Mouse (Mus musculus) midbrain, embryonic 16.5 days (tissue): ENCODE measurements around the gene Pla2g2c. TPM values are rescaled to one million over a fixed set of nuclear protein-coding genes. Genes with fewer than 3 reads are reported as not detected.

Experiments used
- ATAC-seq: fragments of 200-750 bp; cut with Nextera tagmentation; 2 replicates; pipeline ENCODE4 v1.8.0; 2017; ENCODE audit warnings: moderate TSS enrichment
- H3K27ac ChIP-seq: fragments of 300-500 bp; sonication (generic); 2 replicates; pipeline ENCODE4 v1.5.1; 2014; ENCODE audit warnings: mild to moderate bottlenecking, low read length, mixed read lengths
- H3K27me3 ChIP-seq: fragments of 300-500 bp; sonication (generic); 2 replicates; pipeline ENCODE4 v1.6.1; 2014; ENCODE audit warnings: low read depth, low read length, mixed read lengths; ENCODE audit not compliant: control insufficient read depth, insufficient read depth
- H3K36me3 ChIP-seq: fragments of 300-500 bp; sonication (generic); 2 replicates; pipeline ENCODE4 v1.6.1; 2014; ENCODE audit warnings: mild to moderate bottlenecking, low read length, moderate library complexity, mixed read lengths; ENCODE audit not compliant: control insufficient read depth, insufficient read depth
- H3K4me1 ChIP-seq: fragments of 300-500 bp; sonication (generic); 2 replicates; pipeline ENCODE4 v1.6.1; 2014; ENCODE audit warnings: mild to moderate bottlenecking, low read length, mixed read lengths; ENCODE audit not compliant: control insufficient read depth, insufficient read depth
- H3K4me2 ChIP-seq: fragments of 300-500 bp; sonication (generic); 2 replicates; pipeline ENCODE4 v1.6.1; 2014; ENCODE audit warnings: mild to moderate bottlenecking, low read length, mixed read lengths
- H3K4me3 ChIP-seq: fragments of 300-500 bp; sonication (generic); 2 replicates; pipeline ENCODE4 v1.5.1; 2014; ENCODE audit warnings: low read depth, mild to moderate bottlenecking, low read length, moderate library complexity, mixed read lengths
- H3K9ac ChIP-seq: fragments of 300-500 bp; sonication (generic); 2 replicates; pipeline ENCODE4 v1.6.1; 2014; ENCODE audit warnings: low read depth, low read length, mixed read lengths
- H3K9me3 ChIP-seq: fragments of 300-500 bp; sonication (generic); replicated peaks from 2 replicates; pipeline ENCODE4 v1.6.1; 2014; ENCODE audit warnings: mild to moderate bottlenecking, low read length, mixed read lengths; ENCODE audit not compliant: control insufficient read depth, poor library complexity, severe bottlenecking
- WGBS: fragments of 180-500 bp; shearing (Covaris S2); extraction: QIAGEN DNeasy Blood & Tissue Kit; methylation state at CpG from one replicate; pipeline ENCODE4 v1.1.7; 2014; 5-methylcytosine and 5-hydroxymethylcytosine counted together
- polyA plus RNA-seq: library from polyadenylated mRNA; unstranded; fragments of >200 nt; fragmentation: Nextera tagmentation; extraction: Ambion mirVana; gene quantifications from 2 replicates; pipeline ENCODE4 v1.2.1, GENCODE M21; 2015

Gene Pla2g2c
- polyA plus RNA-seq, 1 experiment from 2014 or later = 0.25 TPM

DNA sequence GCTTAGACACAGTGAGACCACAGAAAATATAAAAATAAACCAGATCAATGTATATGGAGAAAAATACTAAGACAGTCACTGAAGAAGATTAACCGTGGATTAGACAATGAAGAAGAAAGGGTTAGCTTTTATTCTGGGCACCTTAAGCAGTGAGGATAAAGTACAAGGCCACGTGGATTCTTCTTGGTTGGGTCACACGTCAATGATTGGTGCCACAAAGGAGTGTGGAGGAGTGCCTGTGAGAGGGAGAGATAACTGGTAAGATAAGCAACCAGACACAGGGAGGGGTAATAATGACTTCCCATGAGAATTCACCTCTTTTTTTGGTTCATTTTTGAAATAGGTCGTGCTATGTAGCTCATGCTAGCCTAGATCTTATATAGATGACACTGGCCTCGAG is 47.8 kb downstream of the Pla2g2c start:
- ATAC-seq = no peak
- Histone ChIP-seq H3K4me2 (no peak overlapping the region), H3K27ac (no peak overlapping the region), H3K9ac (no peak overlapping the region), H3K4me3 (no peak overlapping the region), H3K9me3 (no peaks in the 10 kb centered on the region), H3K36me3 (no peaks in the 10 kb centered on the region), H3K4me1 (0 out of 2 replicates have a peak, but pooled peaks cover under 1% of the 10 kb centered on the region), H3K27me3 (no peaks in the 10 kb centered on the region)
- WGBS = 74% methylated on average over 5 of the region's 5 CpGs

DNA sequence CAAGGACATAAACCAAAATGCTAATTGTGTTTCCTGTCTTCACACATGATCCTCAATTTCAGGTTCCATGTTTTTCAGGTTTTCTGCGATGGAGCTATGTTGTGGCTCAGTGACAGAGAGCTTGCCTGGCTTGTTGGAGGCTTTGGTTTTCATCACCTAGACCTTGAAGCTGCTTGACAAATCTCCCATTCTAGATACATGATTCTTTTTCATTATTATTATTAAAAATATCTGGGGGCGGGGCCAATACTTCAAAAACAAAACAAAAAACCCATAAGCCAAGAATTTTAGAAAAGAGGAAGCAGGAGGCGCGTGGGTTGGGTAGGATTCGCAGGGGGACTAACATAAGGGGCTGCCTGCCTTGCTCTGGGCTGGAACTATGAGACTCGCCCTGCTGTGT is 50.8 kb downstream of the Pla2g2c start, which contains the start of gene Pla2g2d:
Gene Pla2g2d, plus strand, starts transcription at position 301 of the 400 bp plus-strand sequence.
- no peak within 1 kb of the TSS for H3K4me2 ChIP-seq
- 92% methylated on average over 6 of the region's 6 CpGs for WGBS
- H3K4me1 ChIP-seq = 0 out of 2 replicates have a peak, but pooled peaks cover 4% of the 10 kb centered on the region
- no peaks in the 10 kb centered on the region for H3K27me3 ChIP-seq
- no peak for ATAC-seq
- no peak within 1 kb of the TSS for H3K27ac ChIP-seq
- H3K9ac ChIP-seq = no peak within 1 kb of the TSS
- no peaks in the 10 kb centered on the region for H3K36me3 ChIP-seq
- no peaks in the 10 kb centered on the region for H3K9me3 ChIP-seq
- H3K4me3 ChIP-seq = no peak within 1 kb of the TSS

DNA sequence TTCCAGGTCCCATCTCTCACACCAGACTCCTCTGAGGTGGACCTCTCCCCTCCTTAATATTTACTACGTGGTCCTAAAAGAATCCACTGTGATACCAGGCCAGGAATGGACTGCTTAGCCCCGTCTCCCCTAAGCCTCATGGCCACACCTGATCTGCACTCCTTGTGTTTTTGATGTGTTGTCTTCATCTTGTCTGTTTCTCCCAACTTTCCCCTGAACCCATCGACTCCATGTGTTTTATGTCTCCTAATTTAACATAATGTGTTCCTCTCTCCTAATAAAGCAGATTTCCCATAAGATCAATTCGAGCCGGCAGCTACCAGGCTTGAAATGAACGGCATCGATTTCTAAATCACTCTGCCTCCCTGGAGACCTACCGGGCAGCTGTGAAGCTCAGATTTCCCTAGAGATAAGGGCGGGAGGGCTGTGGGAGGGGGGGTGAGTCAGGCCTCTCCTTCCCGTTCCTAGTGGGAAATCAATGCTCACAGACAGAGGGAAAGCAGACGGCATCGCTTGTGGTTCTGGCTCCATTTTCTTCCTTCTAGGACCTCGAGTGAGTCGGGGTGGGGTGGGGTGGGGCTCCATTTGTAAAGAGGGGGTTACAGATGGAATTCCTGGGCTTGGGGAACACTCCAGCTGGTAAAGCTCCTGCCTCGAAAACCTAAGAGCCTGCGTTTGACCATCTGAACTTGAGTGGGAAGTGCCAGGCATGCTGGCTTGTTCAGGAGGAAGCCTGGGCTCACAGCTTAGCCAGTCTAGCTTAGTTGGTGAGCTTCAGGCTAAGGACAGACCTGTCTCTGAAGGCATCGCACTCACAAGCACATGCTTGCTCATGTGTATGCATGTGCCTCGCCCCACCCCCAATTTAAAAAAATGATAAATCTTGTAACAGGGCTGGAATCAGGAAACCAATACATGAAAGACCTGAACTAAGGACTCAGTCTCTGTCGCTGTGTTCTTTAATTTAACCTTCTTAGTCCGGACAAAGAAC is 53.1 kb downstream of the Pla2g2c start:
- Histone ChIP-seq H3K36me3 (no peaks in the 10 kb centered on the region), H3K4me1 (0 out of 2 replicates have a peak, but pooled peaks cover 4% of the 10 kb centered on the region), H3K9me3 (no peaks in the 10 kb centered on the region), H3K27me3 (no peaks in the 10 kb centered on the region), H3K9ac (no peak overlapping the region), H3K4me3 (no peak overlapping the region), H3K4me2 (no peak overlapping the region), H3K27ac (no peak overlapping the region)
- ATAC-seq = no peak
- 40% methylated on average over 20 of the region's 20 CpGs for WGBS

DNA sequence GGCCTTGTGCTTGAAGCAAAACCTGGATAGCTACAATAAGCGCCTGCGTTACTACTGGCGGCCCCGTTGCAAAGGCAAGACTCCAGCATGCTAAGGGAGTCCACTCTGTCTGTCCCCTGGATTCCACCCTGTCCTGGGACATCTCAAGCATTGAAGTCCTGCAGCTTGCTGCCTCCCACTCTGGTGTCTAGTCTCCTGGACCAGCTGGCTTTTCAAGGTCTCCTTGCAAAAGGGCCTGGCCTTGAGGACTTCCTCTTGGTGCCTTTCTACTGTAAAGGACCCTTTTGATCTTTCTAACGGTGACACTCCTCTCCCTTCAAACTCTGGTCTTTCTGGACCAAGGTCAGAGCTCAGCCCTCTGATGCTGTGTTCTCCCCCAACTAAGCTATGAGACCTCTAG is 55.7 kb downstream of the Pla2g2c start:
- WGBS = 93% methylated on average over 5 of the region's 5 CpGs
- Histone ChIP-seq H3K4me3 (no peak overlapping the region), H3K4me1 (0 out of 2 replicates have a peak, but pooled peaks cover 4% of the 10 kb centered on the region), H3K9me3 (no peaks in the 10 kb centered on the region), H3K4me2 (no peak overlapping the region), H3K27ac (no peak overlapping the region), H3K27me3 (no peaks in the 10 kb centered on the region), H3K36me3 (no peaks in the 10 kb centered on the region), H3K9ac (no peak overlapping the region)
- no peak for ATAC-seq

DNA sequence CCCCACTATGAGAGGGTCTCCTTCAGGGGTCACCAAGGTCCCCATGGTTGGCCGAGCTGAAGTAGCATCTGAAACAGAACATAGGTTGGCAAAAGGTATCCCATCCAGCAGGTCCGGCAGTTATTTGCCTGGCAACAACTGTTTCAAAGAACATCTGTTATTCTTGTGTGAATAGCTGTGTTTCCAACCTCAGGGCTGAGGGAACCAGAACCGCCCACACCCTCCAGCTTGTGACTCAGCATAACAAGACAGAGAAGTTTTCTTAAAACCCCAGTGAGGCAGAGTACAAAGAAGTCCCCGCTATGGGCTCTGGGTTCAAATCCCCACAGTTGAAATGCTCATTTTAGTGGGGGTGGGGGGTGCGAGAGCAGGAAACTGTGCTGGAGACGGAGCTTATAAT is 57.5 kb downstream of the Pla2g2c start:
- Histone ChIP-seq H3K4me3 (no peak overlapping the region), H3K27ac (no peak overlapping the region), H3K4me2 (no peak overlapping the region), H3K4me1 (0 out of 2 replicates have a peak, but pooled peaks cover 4% of the 10 kb centered on the region), H3K36me3 (no peaks in the 10 kb centered on the region), H3K27me3 (no peaks in the 10 kb centered on the region), H3K9ac (no peak overlapping the region), H3K9me3 (no peaks in the 10 kb centered on the region)
- 83% methylated on average over 6 of the region's 6 CpGs for WGBS
- no peak for ATAC-seq

DNA sequence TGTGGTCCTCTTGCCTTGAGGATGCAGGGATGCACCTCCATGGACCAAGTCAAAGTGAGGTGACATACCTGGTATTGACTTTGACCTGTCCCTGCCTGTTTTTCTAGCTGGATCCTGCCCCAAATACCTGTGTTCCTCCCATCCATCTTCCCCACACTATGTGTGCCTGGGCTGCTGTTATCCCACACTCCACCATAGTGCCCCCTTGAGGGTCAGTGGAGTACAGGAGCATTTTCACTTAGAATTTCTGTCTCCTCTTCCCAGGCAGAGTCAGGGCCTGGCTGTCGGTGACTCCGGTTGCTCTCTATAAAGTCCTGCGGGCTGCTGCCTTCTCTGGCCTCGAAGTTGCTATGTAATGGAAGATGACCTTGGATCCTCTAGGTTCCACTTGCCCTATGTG is 61.1 kb downstream of the Pla2g2c start:
- 72% methylated on average over 4 of the region's 4 CpGs for WGBS

DNA sequence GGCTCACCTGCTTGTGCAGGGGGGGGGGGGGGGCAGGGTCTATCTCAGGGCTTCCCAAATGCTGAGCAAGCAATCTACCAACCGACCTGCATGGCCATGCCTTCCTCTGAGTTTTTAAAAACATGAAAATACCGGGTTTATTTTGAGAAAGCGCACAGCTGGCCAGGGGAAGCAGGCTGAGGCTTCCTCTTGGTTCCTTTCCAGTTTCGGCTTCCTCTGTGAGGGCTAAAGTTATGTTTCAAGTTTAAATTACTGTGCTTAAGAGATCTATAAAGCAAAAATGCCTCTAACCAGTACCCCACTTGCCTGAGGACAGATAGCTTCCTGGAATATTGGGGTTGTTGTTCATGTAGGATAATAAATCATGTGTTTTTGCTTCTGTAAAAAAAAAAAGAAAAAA is 61.5 kb downstream of the Pla2g2c start:
- no peak for ATAC-seq
- 83% methylated on average over 4 of the region's 4 CpGs for WGBS
- no peak overlapping the region for H3K27ac ChIP-seq
- H3K27me3 ChIP-seq = no peaks in the 10 kb centered on the region
- H3K4me1 ChIP-seq = no peaks in the 10 kb centered on the region
- no peak overlapping the region for H3K4me2 ChIP-seq
- H3K36me3 ChIP-seq = no peaks in the 10 kb centered on the region
- H3K4me3 ChIP-seq = no peak overlapping the region
- no peak overlapping the region for H3K9ac ChIP-seq
- no peaks in the 10 kb centered on the region for H3K9me3 ChIP-seq

More for the DNA sequence above, 61.1 kb downstream of the Pla2g2c start:
- ATAC-seq = no peak
- Histone ChIP-seq H3K4me3 (no peak overlapping the region), H3K4me1 (no peaks in the 10 kb centered on the region), H3K36me3 (no peaks in the 10 kb centered on the region), H3K9ac (no peak overlapping the region), H3K27ac (no peak overlapping the region), H3K27me3 (no peaks in the 10 kb centered on the region), H3K4me2 (no peak overlapping the region), H3K9me3 (no peaks in the 10 kb centered on the region)

DNA sequence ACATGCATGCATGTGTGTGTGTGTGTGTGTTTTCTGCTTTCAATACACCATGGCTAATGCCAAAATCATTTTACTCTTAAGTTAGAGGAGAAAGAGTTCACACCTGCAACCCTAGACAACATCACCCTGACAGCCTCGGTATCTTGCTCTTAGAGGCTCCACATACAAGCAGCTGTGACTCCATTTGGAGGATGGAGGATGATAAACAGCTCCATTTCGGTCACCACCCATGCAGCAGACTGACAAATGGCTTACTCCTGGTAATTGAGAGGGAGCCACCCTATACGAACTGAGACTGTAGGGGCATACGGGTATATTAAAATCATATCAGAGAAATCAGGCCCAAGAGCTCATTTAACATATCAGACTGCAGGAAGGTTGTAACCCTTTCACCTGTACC is 63.8 kb downstream of the Pla2g2c start:
- Histone ChIP-seq H3K4me1 (no peaks in the 10 kb centered on the region), H3K27me3 (no peaks in the 10 kb centered on the region), H3K36me3 (no peaks in the 10 kb centered on the region), H3K9me3 (no peaks in the 10 kb centered on the region), H3K27ac (no peak overlapping the region), H3K9ac (no peak overlapping the region), H3K4me3 (no peak overlapping the region), H3K4me2 (no peak overlapping the region)
- 81% methylated on average over 4 of the region's 4 CpGs for WGBS
- ATAC-seq = no peak

DNA sequence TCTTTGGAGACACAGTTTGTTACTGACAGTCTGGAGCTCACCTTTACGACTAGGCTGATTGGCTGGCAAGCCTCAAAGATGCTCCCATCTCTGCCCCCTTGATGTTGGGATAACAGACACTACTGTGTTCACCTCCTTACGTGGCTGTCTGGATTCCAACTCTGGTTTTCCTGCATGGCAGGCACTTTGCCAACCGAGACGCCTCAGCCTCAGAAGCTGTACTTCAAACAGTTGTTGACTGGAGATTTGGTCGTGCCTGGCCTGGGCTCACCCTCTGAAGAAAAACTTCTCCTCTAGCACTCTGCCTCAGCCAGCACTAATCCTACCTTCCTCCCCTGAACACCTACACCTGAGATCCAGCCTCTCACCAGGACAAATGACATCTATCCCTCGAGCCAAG is 66.9 kb downstream of the Pla2g2c start:
- Histone ChIP-seq H3K9ac (no peak overlapping the region), H3K27me3 (no peaks in the 10 kb centered on the region), H3K36me3 (no peaks in the 10 kb centered on the region), H3K4me3 (no peak overlapping the region), H3K4me2 (no peak overlapping the region), H3K4me1 (no peaks in the 10 kb centered on the region), H3K27ac (no peak overlapping the region), H3K9me3 (no peaks in the 10 kb centered on the region)
- no peak for ATAC-seq
- 70% methylated on average over 6 of the region's 6 CpGs for WGBS
